Mouse (Mus musculus): Measurements from ENCODE around the gene Mr1. TPM values are rescaled to one million over a fixed set of nuclear protein-coding genes. Genes with fewer than 3 reads are reported as not detected.

The Mr1 gene
- total RNA-seq, 1 experiment, result not detected

DNA sequence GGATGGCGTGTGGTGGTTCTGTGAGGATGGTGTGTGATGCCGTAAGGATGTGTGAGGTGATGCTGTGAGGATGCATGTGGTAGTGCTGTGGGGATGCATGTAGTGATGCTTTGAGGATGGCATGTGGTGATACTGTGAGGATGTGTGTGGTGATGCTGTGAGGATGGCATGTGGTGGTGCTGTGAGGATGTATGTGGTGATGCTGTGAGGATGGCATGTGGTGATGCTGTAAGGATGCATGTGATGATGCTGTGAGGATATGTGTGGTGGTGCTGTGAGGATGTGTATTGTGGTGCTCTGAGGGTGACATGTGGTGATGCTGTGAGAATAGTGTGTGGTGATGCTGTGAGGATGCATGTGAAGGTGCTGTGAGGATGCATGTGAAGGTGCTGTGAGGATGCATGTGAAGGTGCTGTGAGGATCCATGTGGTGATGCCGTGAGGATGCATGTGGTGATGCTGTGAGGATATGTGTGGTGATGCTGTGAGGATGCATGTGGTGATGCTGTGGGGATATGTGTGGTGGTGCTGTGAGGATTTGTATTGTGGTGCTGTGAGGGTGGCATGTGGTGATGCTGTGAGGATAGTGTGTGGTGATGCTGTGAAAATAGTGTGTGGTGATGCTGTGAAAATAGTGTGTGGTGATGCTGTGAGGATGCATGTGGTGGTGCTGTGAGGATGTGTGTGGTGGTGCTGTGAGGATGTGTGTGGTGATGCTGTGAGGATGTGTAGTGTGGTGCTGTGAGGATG, 26.5 kb upstream of the Mr1 start:
- Histone ChIP-seq H3K36me3 (ENCODE audit: control insufficient read depth, insufficient read depth, low read length, poor library complexity, severe bottlenecking) (peaks cover 2% of the 10 kb centered on the region; the same call in 1 of the 2 replicates), H3K9ac (ENCODE audit: insufficient read depth, low read depth, low read length, poor library complexity, severe bottlenecking) (no peak overlapping the region), H3K9me3 (ENCODE audit: control insufficient read depth, insufficient read depth, low read depth, low read length) (no peaks in the 10 kb centered on the region), H3K4me1 (ENCODE audit: control insufficient read depth in 2 of 2, insufficient read depth in 2 of 2, low read length in 2 of 2, poor library complexity in 1 of 2) (no peaks in the 10 kb centered on the region), H3K27ac (ENCODE audit: insufficient read depth, low read depth, low read length, poor library complexity, severe bottlenecking) (no peak overlapping the region), H3K4me3 (ENCODE audit: insufficient read depth in 1 of 2, low read depth in 1 of 2, low read length in 2 of 2, poor library complexity in 1 of 2, severe bottlenecking in 1 of 2) (no peak overlapping the region)
- in situ Hi-C loops (cut with MboI; ENCODE audit: low sequenced_read_pairs in 2 of 2, unreplicated experiment in 2 of 2), result no loop called here
- no peak for DNase-seq (ENCODE audit: low read depth, low spot score)
- TF ChIP-seq ZNF384 (IDR thresholded peaks at IDR 0.05; ENCODE audit: low read depth, low read length) (no peak), MAFK (IDR thresholded peaks at IDR 0.05; ENCODE audit: insufficient read depth, low read depth, low read length) (no peak), ZC3H11A (IDR thresholded peaks at IDR 0.05; ENCODE audit: borderline replicate concordance, low read depth, low read length) (no peak), CHD2 (IDR thresholded peaks at IDR 0.05; ENCODE audit: low read depth, low read length) (no peak), HCFC1 (IDR thresholded peaks at IDR 0.05; ENCODE audit: borderline replicate concordance, insufficient read depth, low read length) (no peak)

DNA sequence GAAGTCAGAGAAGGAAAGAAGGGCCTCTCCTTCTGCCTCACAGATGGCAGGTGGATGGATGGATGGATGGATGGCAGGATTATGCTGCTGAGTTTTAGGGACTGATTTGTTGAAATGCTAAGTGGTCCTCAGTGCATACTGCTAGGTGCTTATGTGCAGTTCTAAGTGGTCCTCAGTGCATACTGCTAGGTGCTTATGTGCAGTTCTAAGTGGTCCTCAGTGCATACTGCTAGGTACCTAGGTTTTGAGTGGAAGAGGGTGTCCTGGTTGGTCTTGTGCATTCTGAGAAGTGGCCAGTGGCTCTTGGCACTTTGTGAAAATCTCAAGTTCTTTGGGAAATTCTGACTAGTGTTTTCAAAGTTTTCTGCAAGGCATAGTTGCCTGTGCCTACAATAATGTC, 23.3 kb upstream of the Mr1 start:
- H3K36me3 ChIP-seq (ENCODE audit: control insufficient read depth, insufficient read depth, low read length, poor library complexity, severe bottlenecking), result no peaks in the 10 kb centered on the region
- in situ Hi-C loops (cut with MboI; ENCODE audit: low sequenced_read_pairs in 2 of 2, unreplicated experiment in 2 of 2), result no loop called here
- no peak overlapping the region for H3K4me3 ChIP-seq (ENCODE audit: insufficient read depth in 1 of 2, low read depth in 1 of 2, low read length in 2 of 2, poor library complexity in 1 of 2, severe bottlenecking in 1 of 2)
- H3K27ac ChIP-seq (ENCODE audit: insufficient read depth, low read depth, low read length, poor library complexity, severe bottlenecking), result no peak overlapping the region
- no peak for TF ChIP-seq ZC3H11A (IDR thresholded peaks at IDR 0.05; ENCODE audit: borderline replicate concordance, low read depth, low read length)
- no peak for TF ChIP-seq ZNF384 (IDR thresholded peaks at IDR 0.05; ENCODE audit: low read depth, low read length)
- no peak for TF ChIP-seq MAFK (IDR thresholded peaks at IDR 0.05; ENCODE audit: insufficient read depth, low read depth, low read length)
- TF ChIP-seq CHD2 (IDR thresholded peaks at IDR 0.05; ENCODE audit: low read depth, low read length), result no peak
- no peaks in the 10 kb centered on the region for H3K9me3 ChIP-seq (ENCODE audit: control insufficient read depth, insufficient read depth, low read depth, low read length)
- DNase-seq (ENCODE audit: low read depth, low spot score), result no peak
- H3K4me1 ChIP-seq (ENCODE audit: control insufficient read depth in 2 of 2, insufficient read depth in 2 of 2, low read length in 2 of 2, poor library complexity in 1 of 2), result no peaks in the 10 kb centered on the region
- no peak overlapping the region for H3K9ac ChIP-seq (ENCODE audit: insufficient read depth, low read depth, low read length, poor library complexity, severe bottlenecking)

DNA sequence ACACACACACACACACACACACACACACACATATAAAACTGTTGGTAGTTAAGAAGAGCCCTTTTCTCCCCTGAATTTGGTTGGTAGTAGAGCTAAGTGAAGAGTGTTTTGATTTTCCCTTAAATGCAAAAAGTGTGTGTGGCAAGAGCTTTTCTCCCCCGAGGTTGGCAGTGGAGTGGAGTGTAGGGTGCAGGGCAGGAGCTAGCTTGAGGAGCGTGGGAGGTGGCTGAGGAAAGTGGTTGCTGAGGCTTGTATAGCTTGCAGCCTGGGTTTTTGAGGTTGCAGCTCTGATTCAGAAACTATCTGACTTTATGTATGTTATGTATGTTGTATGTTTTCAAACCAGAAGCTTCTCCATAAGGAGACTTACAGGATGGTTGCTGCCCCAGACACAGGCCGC, 20.8 kb upstream of the Mr1 start:
- no peaks in the 10 kb centered on the region for H3K4me1 ChIP-seq (ENCODE audit: control insufficient read depth in 2 of 2, insufficient read depth in 2 of 2, low read length in 2 of 2, poor library complexity in 1 of 2)
- no peaks in the 10 kb centered on the region for H3K9me3 ChIP-seq (ENCODE audit: control insufficient read depth, insufficient read depth, low read depth, low read length)
- no peaks in the 10 kb centered on the region for H3K36me3 ChIP-seq (ENCODE audit: control insufficient read depth, insufficient read depth, low read length, poor library complexity, severe bottlenecking)
- no peak overlapping the region for H3K9ac ChIP-seq (ENCODE audit: insufficient read depth, low read depth, low read length, poor library complexity, severe bottlenecking)
- H3K4me3 ChIP-seq (ENCODE audit: insufficient read depth in 1 of 2, low read depth in 1 of 2, low read length in 2 of 2, poor library complexity in 1 of 2, severe bottlenecking in 1 of 2), result no peak overlapping the region
- no peak for DNase-seq (ENCODE audit: low read depth, low spot score)
- H3K27ac ChIP-seq (ENCODE audit: insufficient read depth, low read depth, low read length, poor library complexity, severe bottlenecking), result no peak overlapping the region
- in situ Hi-C loops (cut with MboI; ENCODE audit: low sequenced_read_pairs in 2 of 2, unreplicated experiment in 2 of 2), result no loop called here
- no peak for TF ChIP-seq CHD2 (IDR thresholded peaks at IDR 0.05; ENCODE audit: low read depth, low read length)
- TF ChIP-seq ZNF384 (IDR thresholded peaks at IDR 0.05; ENCODE audit: low read depth, low read length), result no peak
- no peak for TF ChIP-seq MAFK (IDR thresholded peaks at IDR 0.05; ENCODE audit: insufficient read depth, low read depth, low read length)
- TF ChIP-seq HCFC1 (IDR thresholded peaks at IDR 0.05; ENCODE audit: borderline replicate concordance, insufficient read depth, low read length), result no peak
- TF ChIP-seq ZC3H11A (IDR thresholded peaks at IDR 0.05; ENCODE audit: borderline replicate concordance, low read depth, low read length), result no peak

GRCm38 (mm10) chr1:155158970-155159484, 12.4 kb upstream of the Mr1 start:
- Histone ChIP-seq H3K9ac (ENCODE audit: insufficient read depth, low read depth, low read length, poor library complexity, severe bottlenecking) (peak overlapping the region; percentile 70), H3K27ac (ENCODE audit: insufficient read depth, low read depth, low read length, poor library complexity, severe bottlenecking) (no peak overlapping the region), H3K4me3 (ENCODE audit: insufficient read depth in 1 of 2, low read depth in 1 of 2, low read length in 2 of 2, poor library complexity in 1 of 2, severe bottlenecking in 1 of 2) (peak overlapping the region; percentile 84 to 98), H3K36me3 (ENCODE audit: control insufficient read depth, insufficient read depth, low read length, poor library complexity, severe bottlenecking) (no peaks in the 10 kb centered on the region), H3K9me3 (ENCODE audit: control insufficient read depth, insufficient read depth, low read depth, low read length) (no peaks in the 10 kb centered on the region), H3K4me1 (ENCODE audit: control insufficient read depth in 2 of 2, insufficient read depth in 2 of 2, low read length in 2 of 2, poor library complexity in 1 of 2) (peaks cover under 1 to 2% of the 10 kb centered on the region in 2 experiments; a peak in 3 of 4 replicates)
- no peak for DNase-seq (ENCODE audit: low read depth, low spot score)
- in situ Hi-C loops (cut with MboI; ENCODE audit: low sequenced_read_pairs in 2 of 2, unreplicated experiment in 2 of 2), result no loop called here
- TF ChIP-seq ZNF384 (IDR thresholded peaks at IDR 0.05; ENCODE audit: low read depth, low read length) (no peak), MAFK (IDR thresholded peaks at IDR 0.05; ENCODE audit: insufficient read depth, low read depth, low read length) (no peak), CHD2 (IDR thresholded peaks at IDR 0.05; ENCODE audit: low read depth, low read length) (no peak)
